Mouse (Mus musculus) stomach, postnatal 0 days (tissue): ENCODE data around the gene Rbms3.

ENCODE experiments used
- CTCF ChIP-seq: IDR thresholded peaks from 2 replicates; pipeline ENCODE4 v1.5.1; 2016; ENCODE audit warnings: antibody characterized with exemption, low read depth, mild to moderate bottlenecking, moderate library complexity
- EP300 ChIP-seq: optimal IDR thresholded peaks from 2 replicates; pipeline ENCODE3; 2016; ENCODE audit warnings: antibody characterized with exemption

DNA sequence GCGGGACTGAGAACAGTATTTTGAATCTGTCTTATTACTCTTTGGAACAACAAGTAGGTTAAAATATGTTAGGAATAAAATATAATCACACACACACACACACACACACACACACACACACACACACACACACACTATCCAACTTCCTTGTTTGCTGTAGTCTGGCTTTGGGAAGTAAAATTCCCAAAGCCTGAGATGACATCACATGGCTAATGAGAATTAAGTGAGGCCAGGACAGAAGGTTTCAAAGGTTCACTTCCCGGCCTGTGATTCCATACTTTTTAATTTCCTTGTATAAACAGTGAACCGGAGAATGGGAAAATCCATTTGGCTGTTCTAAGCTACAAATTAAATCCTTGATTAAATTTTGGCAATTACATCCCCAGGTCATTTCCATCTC is 752.9 kb downstream of the Rbms3 start:
- TF ChIP-seq EP300 = no peak
- TF ChIP-seq CTCF = no peak
